Mouse (Mus musculus): Measurements from ENCODE around the gene Lemd2.

- TF ChIP-seq POLR2A (IDR thresholded peaks at IDR 0.05; ENCODE audit: insufficient read depth, low read depth, low read length) = no peak
- no peak for TF ChIP-seq CTCF (IDR thresholded peaks at IDR 0.05)
Measured at GRCm38 (mm10) chr17:27196206-27196605, 8.1 kb downstream of the Lemd2 start.

All from heart, adult 2 months (tissue).